9 mouse cellular contexts compared by ENCODE assay signal in genomic region chr5:113954421-113954820, GRCm38 (mm10). TPM values are rescaled to one million over a fixed set of nuclear protein-coding genes. Genes with fewer than 3 reads are reported as not detected.
DNase-seq lines count a peak whose midpoint lies in the region; ATAC-seq and TF ChIP-seq lines count a peak whose summit lies in the region.
"Had no signal": no experiment of that assay in that cellular context is flagged by ENCODE, and none has a peak within 500 bp of the region (broad histone marks: within the 10 kb centered on the region; RNA-seq: fewer than 3 reads in every experiment).

No protein-coding gene starts in this region.

- H3K79me2 ChIP-seq in CH12.LX (replicated peaks; ENCODE audit: control insufficient read depth, extremely low read depth, insufficient read depth, poor library complexity, severe bottlenecking): no peaks in the 10 kb centered on the region

- H3K4me1 ChIP-seq in CH12.LX (ENCODE audit: control insufficient read depth in 1 of 2, insufficient read depth in 2 of 2): no peaks in the 10 kb centered on the region
- H3K4me1 ChIP-seq in forebrain, embryonic 12.5 days: peaks cover 5% of the 10 kb centered on the region
- H3K4me1 ChIP-seq in heart, embryonic 16.5 days (ENCODE audit: control insufficient read depth, insufficient read depth, low read length): peaks cover 33% of the 10 kb centered on the region
- H3K4me1 ChIP-seq in lung, adult 2 months (ENCODE audit: control insufficient read depth, insufficient read depth, low read length): peaks cover 26% of the 10 kb centered on the region

- H3K4me3 ChIP-seq in CH12.LX (replicated peaks in 1 of 3; ENCODE audit: low read depth in 2 of 3, low read length in 2 of 3, poor library complexity in 1 of 3): no peak overlapping the region
- no peak overlapping the region for H3K4me3 ChIP-seq in forebrain, embryonic 12.5 days (replicated peaks)
- no peak overlapping the region for H3K4me3 ChIP-seq in heart, embryonic 16.5 days (ENCODE audit: low read length)
- H3K4me3 ChIP-seq in lung, adult 2 months (replicated peaks; ENCODE audit: extremely low read depth, low read depth, low read length): no peak overlapping the region
- H3K4me3 ChIP-seq: limb, embryonic 12.5 days had no signal

- dilution Hi-C loops in CH12.LX (cut with MboI; ENCODE audit: extremely low pct_ligation_motif_present, extremely low pct_unique_long_range_greater_than_20kb, low sequenced_read_pairs): no loop called here

- no peak overlapping the region for H3K27ac ChIP-seq in CH12.LX (ENCODE audit: insufficient read depth, low read depth)
- no peak overlapping the region for H3K27ac ChIP-seq in forebrain, embryonic 12.5 days
- peak overlapping the region; percentile 81 for H3K27ac ChIP-seq in heart, embryonic 16.5 days (ENCODE audit: low read length)
- H3K27ac ChIP-seq: limb, embryonic 12.5 days had no signal

- no peak for TF ChIP-seq POLR2A in CH12.LX (IDR thresholded peaks at IDR 0.05; ENCODE audit: low read depth, low read length)
- TF ChIP-seq POLR2A in lung, adult 2 months (IDR thresholded peaks at IDR 0.05; ENCODE audit: borderline replicate concordance, extremely low read depth, low read depth, low read length): no peak

- peak; percentile 80 for TF ChIP-seq RAD21 in CH12.LX (IDR thresholded peaks at IDR 0.05; ENCODE audit: low read depth, low read length)

- no peak for TF ChIP-seq EP300 in CH12.LX (IDR thresholded peaks at IDR 0.05; ENCODE audit: low read length)

- peaks cover 60 to 89% of the 10 kb centered on the region in 2 experiments for H3K36me3 ChIP-seq in CH12.LX (replicated peaks in 1 of 2; ENCODE audit: control insufficient read depth in 1 of 2, insufficient read depth in 1 of 2, low read length in 1 of 2)
- peaks cover 52% of the 10 kb centered on the region for H3K36me3 ChIP-seq in forebrain, embryonic 12.5 days (replicated peaks)
- peaks cover 25% of the 10 kb centered on the region for H3K36me3 ChIP-seq in heart, embryonic 16.5 days (ENCODE audit: control insufficient read depth, insufficient read depth)

- peak; percentile 74 for DNase-seq in CH12.LX (ENCODE audit: extremely low read depth)
- DNase-seq in brain, embryonic 18.5 days (ENCODE audit: low read depth, low spot score): peak; percentile 60
- peak; percentile 59 for DNase-seq in large intestine, adult 2 months (ENCODE audit: low read depth, low spot score)
- DNase-seq in lung, adult 2 months: peak; percentile 79
- DNase-seq in ovary, adult 18-20 months (ENCODE audit: low spot score): peak; percentile 58
- DNase-seq in thymus, postnatal 10 days (ENCODE audit: low spot score in 2 of 2): peak; percentile 56 to 81

- no peak overlapping the region for H3K4me2 ChIP-seq in CH12.LX (ENCODE audit: insufficient read depth, low read depth, poor library complexity, severe bottlenecking)
- no peak overlapping the region for H3K4me2 ChIP-seq in forebrain, embryonic 12.5 days
- peak overlapping the region; percentile 37; the same call in 1 of the 2 replicates for H3K4me2 ChIP-seq in heart, embryonic 16.5 days (ENCODE audit: low read depth, low read length)
- H3K4me2 ChIP-seq: limb, embryonic 12.5 days had no signal

- H3K9me3 ChIP-seq in CH12.LX (replicated peaks; ENCODE audit: low read length): no peaks in the 10 kb centered on the region
- H3K9me3 ChIP-seq in forebrain, embryonic 12.5 days: no peaks in the 10 kb centered on the region
- no peaks in the 10 kb centered on the region for H3K9me3 ChIP-seq in heart, embryonic 16.5 days (replicated peaks; ENCODE audit: control insufficient read depth, low read length)
- H3K9me3 ChIP-seq: limb, embryonic 12.5 days had no signal

- WGBS in forebrain, embryonic 12.5 days: 14% methylated on average over 7 of the region's 7 CpGs
- WGBS in heart, embryonic 16.5 days: 4% methylated on average over 7 of the region's 7 CpGs
- 8% methylated on average over 7 of the region's 7 CpGs for WGBS in large intestine, adult 2 months
- WGBS in lung, adult 2 months: 7% methylated on average over 7 of the region's 7 CpGs

- ATAC-seq in forebrain, embryonic 12.5 days (ENCODE audit: low FRiP score): peak; percentile 65
- ATAC-seq in heart, embryonic 16.5 days (replicated peaks; ENCODE audit: extremely low read depth, insufficient read depth, low FRiP score): peak; percentile 70; the same call in 1 of the 2 replicates

- TF ChIP-seq CTCF in CH12.LX (conservative IDR thresholded peaks at IDR 0.05 in 1 of 2, IDR thresholded peaks at IDR 0.05 in 1 of 2; ENCODE audit: low read depth in 2 of 2, low read length in 2 of 2): peak; percentile 68 to 91; a peak in 3 of 4 replicates
- peak; percentile 87 for TF ChIP-seq CTCF in lung, adult 2 months (IDR thresholded peaks at IDR 0.05; ENCODE audit: insufficient read depth, low read length)

- H3K9ac ChIP-seq in CH12.LX (ENCODE audit: insufficient read depth, low read depth): no peak overlapping the region
- H3K9ac ChIP-seq in forebrain, embryonic 12.5 days: no peak overlapping the region
- no peak overlapping the region for H3K9ac ChIP-seq in heart, embryonic 16.5 days (ENCODE audit: low read length)
- H3K9ac ChIP-seq: limb, embryonic 12.5 days had no signal

- in situ Hi-C loops in CH12.LX (cut with MboI; ENCODE audit: low pct_ligation_motif_present, low pct_unique_long_range_greater_than_20kb, low sequenced_read_pairs): loop anchor here (5.0 kb wide), 1 partner anchor 92 kb away; no protein-coding TSS in a partner anchor

- no peaks in the 10 kb centered on the region for H3K27me3 ChIP-seq in CH12.LX (replicated peaks)
- no peaks in the 10 kb centered on the region for H3K27me3 ChIP-seq in forebrain, embryonic 12.5 days
- H3K27me3 ChIP-seq in heart, embryonic 16.5 days (ENCODE audit: control insufficient read depth, insufficient read depth, low read length): no peaks in the 10 kb centered on the region
- H3K27me3 ChIP-seq: limb, embryonic 12.5 days had no signal

TF ChIP-seq in CH12.LX, 34 proteins besides CTCF, POLR2A, EP300 and RAD21:
- no peak for TF ChIP-seq MAX (IDR thresholded peaks at IDR 0.05; ENCODE audit: low read length)
- peak; percentile 77 for TF ChIP-seq SMC3 (IDR thresholded peaks at IDR 0.05; ENCODE audit: low read depth, low read length)

RNA-seq across cellular contexts. Expression of gene Ssh1, which starts 39.3 kb away (rescaled TPM):
- total RNA-seq in CH12.LX (2012; rRNA removed) (5.6 and 8.2 TPM in 2 replicates), CH12.LX (2014; rRNA removed) (2.3 and 3.0 TPM in 2 replicates)
- 8.1 and 8.9 TPM in 2 replicates for polyA plus RNA-seq in CH12.LX (2012; ENCODE audit: insufficient read length, low read depth)
- polyA plus RNA-seq in forebrain, embryonic 12.5 days (2016; fragmentation: Nextera tagmentation; extraction: Ambion mirVana): 19.0 and 19.9 TPM in 2 replicates
- 8.6 and 9.1 TPM in 2 replicates for polyA plus RNA-seq in heart, embryonic 16.5 days (2015; fragmentation: Nextera tagmentation; extraction: Ambion mirVana)
- 7.4 and 12.1 TPM in 2 replicates for polyA plus RNA-seq in large intestine, adult 2 months (2012; rRNA removed)
- 22.1 and 27.3 TPM in 2 replicates for polyA plus RNA-seq in lung, adult 2 months (2012; rRNA removed)

RNA-seq across cellular contexts. Expression of gene Coro1c, which starts 45.9 kb away (rescaled TPM):
- total RNA-seq in CH12.LX (2012; rRNA removed) (66.1 and 74.6 TPM in 2 replicates), CH12.LX (2014; rRNA removed) (67.9 and 69.9 TPM in 2 replicates)
- polyA plus RNA-seq in CH12.LX (2012; ENCODE audit: insufficient read length, low read depth): 87.4 and 96.4 TPM in 2 replicates
- polyA plus RNA-seq in forebrain, embryonic 12.5 days (2016; fragmentation: Nextera tagmentation; extraction: Ambion mirVana): 256 and 277 TPM in 2 replicates
- polyA plus RNA-seq in heart, embryonic 16.5 days (2015; fragmentation: Nextera tagmentation; extraction: Ambion mirVana): 85.9 and 89.0 TPM in 2 replicates
- 130 and 171 TPM in 2 replicates for polyA plus RNA-seq in large intestine, adult 2 months (2012; rRNA removed)
- polyA plus RNA-seq in lung, adult 2 months (2012; rRNA removed): 86.7 and 104 TPM in 2 replicates

RNA-seq across cellular contexts. Expression of gene Dao, which starts 49.1 kb away (rescaled TPM):
- total RNA-seq in CH12.LX (2012; rRNA removed) (0.97 and 1.4 TPM in 2 replicates), CH12.LX (2014; rRNA removed) (1.9 TPM in 2 replicates)
- 3.6 TPM in 2 replicates for polyA plus RNA-seq in CH12.LX (2012; ENCODE audit: insufficient read length, low read depth)
- not detected in 2 replicates for polyA plus RNA-seq in forebrain, embryonic 12.5 days (2016; fragmentation: Nextera tagmentation; extraction: Ambion mirVana)
- polyA plus RNA-seq in heart, embryonic 16.5 days (2015; fragmentation: Nextera tagmentation; extraction: Ambion mirVana): not detected in 2 replicates
- 4.1 and 12.5 TPM in 2 replicates for polyA plus RNA-seq in large intestine, adult 2 months (2012; rRNA removed)
- polyA plus RNA-seq in lung, adult 2 months (2012; rRNA removed): 0.05 and 0.17 TPM in 2 replicates
- polyA plus RNA-seq: limb, embryonic 12.5 days had no signal
